Mouse (Mus musculus) MEL (cell line): ENCODE results near the gene Fam184a. TPM values are rescaled to one million over a fixed set of nuclear protein-coding genes. Genes with fewer than 3 reads are reported as not detected.

Source experiments
- DNase-seq: peaks from one replicate; pipeline ENCODE4 v3.0.0; 2011; ENCODE audit warnings: low read depth, low spot score
- H3K27ac ChIP-seq: 2 replicates; pipeline ENCODE4 v1.5.1; 2012; ENCODE audit warnings: low read depth, mild to moderate bottlenecking, control low read depth, low read length, moderate library complexity; ENCODE audit not compliant: control insufficient read depth
- H3K27me3 ChIP-seq, 2 experiments: fragments of 150-350 bp in 1 of 2; sonication (generic) in 1 of 2; 2 replicates each; pipeline ENCODE4 v1.6.1; 2012; ENCODE audit warnings: low read length in 2 of 2, mild to moderate bottlenecking in 2 of 2, improper control_type of control experiment in 1 of 2, moderate library complexity in 1 of 2; ENCODE audit not compliant: insufficient read depth in 2 of 2, control insufficient read depth in 1 of 2
- H3K36me3 ChIP-seq, 2 experiments: 2 replicates each; pipeline ENCODE4 v1.6.1; 2012 to 2014; ENCODE audit warnings: low read length in 2 of 2, improper control_type of control experiment in 1 of 2, inconsistent platforms in 1 of 2, mild to moderate bottlenecking in 1 of 2; ENCODE audit not compliant: insufficient read depth in 2 of 2, control insufficient read depth in 1 of 2
- H3K4me1 ChIP-seq, 2 experiments: fragments of 150-350 bp in 1 of 2; sonication (generic) in 1 of 2; 2 replicates each; pipeline ENCODE4 v1.6.1; 2012; ENCODE audit warnings: low read length in 2 of 2, improper control_type of control experiment in 1 of 2, mild to moderate bottlenecking in 1 of 2; ENCODE audit not compliant: insufficient read depth in 2 of 2, control insufficient read depth in 1 of 2
- H3K4me3 ChIP-seq, 2 experiments: fragments of 150-350 bp in 1 of 2; sonication (generic) in 1 of 2; 2 replicates each; pipeline ENCODE4 v1.5.1; 2012; ENCODE audit warnings: low read depth in 2 of 2, low read length in 2 of 2, mild to moderate bottlenecking in 2 of 2, moderate library complexity in 2 of 2, control low read depth in 1 of 2, improper control_type of control experiment in 1 of 2; ENCODE audit not compliant: control insufficient read depth in 1 of 2, insufficient read depth in 1 of 2
- H3K79me2 ChIP-seq: 2 replicates; pipeline ENCODE4 v1.6.1; 2012; ENCODE audit warnings: mild to moderate bottlenecking, low read length, moderate library complexity; ENCODE audit not compliant: control insufficient read depth, poor library complexity, insufficient read depth
- H3K9ac ChIP-seq: 2 replicates; pipeline ENCODE4 v1.6.1; 2012; ENCODE audit warnings: low read depth, mild to moderate bottlenecking, control low read depth, low read length, moderate library complexity; ENCODE audit not compliant: control insufficient read depth, poor library complexity, severe bottlenecking
- H3K9me3 ChIP-seq: fragments of 150-350 bp; sonication (generic); replicated peaks from 2 replicates; pipeline ENCODE4 v1.6.1; 2012; ENCODE audit warnings: mild to moderate bottlenecking, low read length, improper control_type of control experiment, moderate library complexity; ENCODE audit not compliant: insufficient read depth
- BHLHE40 ChIP-seq: IDR thresholded peaks from 2 replicates; pipeline ENCODE4 v1.6.1; 2012; ENCODE audit warnings: low read depth, mild to moderate bottlenecking, inconsistent platforms, low read length, improper control_type of control experiment, borderline replicate concordance
- CHD1 ChIP-seq: IDR thresholded peaks from 2 replicates; pipeline ENCODE4 v1.6.1; 2012; ENCODE audit warnings: low read depth, mild to moderate bottlenecking, inconsistent platforms, low read length, improper control_type of control experiment
- CTCF ChIP-seq, 3 experiments: IDR thresholded peaks in 2 of 3; conservative IDR thresholded peaks in 1 of 3; 2 replicates each; pipeline ENCODE4 v1.5.1; 2011 to 2012; ENCODE audit warnings: low read length in 3 of 3, low read depth in 2 of 3, mild to moderate bottlenecking in 2 of 3, improper control_type of control experiment in 1 of 3, inconsistent platforms in 1 of 3, mixed read lengths in 1 of 3, moderate library complexity in 1 of 3; ENCODE audit not compliant: control insufficient read depth in 1 of 3, insufficient read depth in 1 of 3, poor library complexity in 1 of 3, severe bottlenecking in 1 of 3
- EP300 ChIP-seq, 2 experiments: IDR thresholded peaks; 2 replicates each; pipeline ENCODE4 v1.6.1; 2011; ENCODE audit warnings: improper control_type of control experiment in 2 of 2, low read length in 2 of 2, low read depth in 1 of 2, mild to moderate bottlenecking in 1 of 2
- ETS1 ChIP-seq: IDR thresholded peaks from 2 replicates; pipeline ENCODE4 v1.6.1; 2012; ENCODE audit warnings: low read depth, mild to moderate bottlenecking, inconsistent platforms, low read length, improper control_type of control experiment, moderate library complexity
- GABPA ChIP-seq: IDR thresholded peaks from 2 replicates; pipeline ENCODE4 v1.6.1; 2012; ENCODE audit warnings: low read depth, mild to moderate bottlenecking, inconsistent platforms, low read length, improper control_type of control experiment, moderate library complexity
- GATA1 ChIP-seq: IDR thresholded peaks from 2 replicates; pipeline ENCODE4 v1.6.1; 2011; ENCODE audit warnings: low read depth, low read length, improper control_type of control experiment
- JUND ChIP-seq: IDR thresholded peaks from 2 replicates; pipeline ENCODE4 v1.6.1; 2011; ENCODE audit warnings: low read depth, mild to moderate bottlenecking, improper control_type of control experiment, low read length
- MAX ChIP-seq: IDR thresholded peaks from 2 replicates; pipeline ENCODE4 v1.6.1; 2011; ENCODE audit warnings: low read length, improper control_type of control experiment
- MAZ ChIP-seq: IDR thresholded peaks from 2 replicates; pipeline ENCODE4 v1.6.1; 2012; ENCODE audit warnings: low read depth, mild to moderate bottlenecking, inconsistent platforms, low read length, improper control_type of control experiment
- MXI1 ChIP-seq: IDR thresholded peaks from 2 replicates; pipeline ENCODE4 v1.6.1; 2011; ENCODE audit warnings: mild to moderate bottlenecking, low read depth, low read length, improper control_type of control experiment
- MYC ChIP-seq: IDR thresholded peaks from 2 replicates; pipeline ENCODE4 v1.6.1; 2011; ENCODE audit warnings: low read depth, mild to moderate bottlenecking, low read length, improper control_type of control experiment, moderate library complexity
- POLR2AphosphoS2 ChIP-seq: IDR thresholded peaks from 2 replicates; pipeline ENCODE4 v1.6.1; 2011; ENCODE audit warnings: low read length, improper control_type of control experiment
- RAD21 ChIP-seq: IDR thresholded peaks from 2 replicates; pipeline ENCODE4 v1.6.1; 2011; ENCODE audit warnings: mild to moderate bottlenecking, low read depth, low read length, improper control_type of control experiment
- SIN3A ChIP-seq: IDR thresholded peaks from 2 replicates; pipeline ENCODE4 v1.6.1; 2012; ENCODE audit warnings: low read length, improper control_type of control experiment, inconsistent platforms
- TAL1 ChIP-seq: IDR thresholded peaks from 2 replicates; pipeline ENCODE4 v1.6.1; 2012; ENCODE audit warnings: mild to moderate bottlenecking, inconsistent platforms, low read length, moderate library complexity, mixed read lengths
- TCF12 ChIP-seq: IDR thresholded peaks from 2 replicates; pipeline ENCODE4 v1.6.1; 2014; ENCODE audit warnings: low read depth, mild to moderate bottlenecking, inconsistent platforms, low read length, improper control_type of control experiment, moderate library complexity
- UBTF ChIP-seq: IDR thresholded peaks from 2 replicates; pipeline ENCODE4 v1.6.1; 2012; ENCODE audit warnings: low read depth, mild to moderate bottlenecking, inconsistent platforms, low read length, improper control_type of control experiment, moderate library complexity, borderline replicate concordance; ENCODE audit not compliant: insufficient read depth
- USF1 ChIP-seq: IDR thresholded peaks from 2 replicates; pipeline ENCODE4 v1.6.1; 2014; ENCODE audit warnings: low read depth, mild to moderate bottlenecking, inconsistent platforms, low read length, improper control_type of control experiment, moderate library complexity
- ZKSCAN1 ChIP-seq: IDR thresholded peaks from 2 replicates; pipeline ENCODE4 v1.6.1; 2012; ENCODE audit warnings: low read depth, mild to moderate bottlenecking, inconsistent platforms, low read length, improper control_type of control experiment, moderate library complexity
- ZMIZ1 ChIP-seq: IDR thresholded peaks from 2 replicates; pipeline ENCODE4 v1.6.1; 2012; ENCODE audit warnings: low read depth, mild to moderate bottlenecking, inconsistent platforms, low read length, improper control_type of control experiment, moderate library complexity
- polyA plus RNA-seq, 2 experiments: library from polyadenylated mRNA; stranded (reverse) in 1 of 2; unstranded in 1 of 2; fragments of >175 nt in 1 of 2; fragments of >200 nt in 1 of 2; gene quantifications; 2 replicates each; pipeline versions ENCODE4 v1.2.1 to v1.2.4; 2012; ENCODE audit warnings: low replicate concordance in 2 of 2, low read depth in 1 of 2; ENCODE audit not compliant: insufficient read length in 2 of 2, insufficient read depth in 1 of 2, missing spikeins in 1 of 2
- total RNA-seq: library from RNA; depleted of rRNA; stranded (reverse); fragments of 300-350 nt; gene quantifications from 2 replicates; pipeline ENCODE4 v1.2.3, GENCODE M21; 2012

Gene Fam184a
- total and polyA plus RNA-seq, 3 experiments: not detected

DNA sequence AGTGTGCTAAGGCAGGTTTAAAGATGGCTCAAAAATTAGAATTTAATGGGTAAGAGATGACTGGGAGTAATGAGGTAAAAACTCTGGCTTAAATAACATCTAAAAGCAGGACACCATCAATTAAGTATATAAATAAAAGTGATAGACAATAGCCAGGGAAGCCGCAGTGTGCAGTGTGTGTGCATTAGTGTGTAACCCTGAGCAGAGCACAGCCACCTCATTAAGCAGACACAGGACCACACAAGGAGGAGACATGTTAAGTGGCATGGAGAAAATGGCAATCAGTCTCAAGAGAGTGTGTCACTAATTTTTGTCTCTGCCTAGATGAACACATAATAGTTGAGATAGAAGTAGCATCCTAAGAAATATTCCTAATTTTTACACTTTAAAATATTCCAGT is 62.4 kb downstream of the Fam184a start:
- H3K36me3 ChIP-seq: peaks cover 0 to 13% of the 10 kb centered on the region in 2 experiments; a peak in 2 of 4 replicates
- no peaks in the 10 kb centered on the region for H3K9me3 ChIP-seq
- TF ChIP-seq RAD21 (no peak), GABPA (no peak)
- DNase-seq: no peak
- H3K79me2 ChIP-seq: no peaks in the 10 kb centered on the region
- H3K4me3 ChIP-seq: no peak overlapping the region
- H3K27ac ChIP-seq: no peak overlapping the region
- no peaks in the 10 kb centered on the region; a peak in 1 of 4 replicates for H3K27me3 ChIP-seq
- peaks cover 4 to 14% of the 10 kb centered on the region in 2 experiments for H3K4me1 ChIP-seq
- H3K9ac ChIP-seq: no peak overlapping the region

DNA sequence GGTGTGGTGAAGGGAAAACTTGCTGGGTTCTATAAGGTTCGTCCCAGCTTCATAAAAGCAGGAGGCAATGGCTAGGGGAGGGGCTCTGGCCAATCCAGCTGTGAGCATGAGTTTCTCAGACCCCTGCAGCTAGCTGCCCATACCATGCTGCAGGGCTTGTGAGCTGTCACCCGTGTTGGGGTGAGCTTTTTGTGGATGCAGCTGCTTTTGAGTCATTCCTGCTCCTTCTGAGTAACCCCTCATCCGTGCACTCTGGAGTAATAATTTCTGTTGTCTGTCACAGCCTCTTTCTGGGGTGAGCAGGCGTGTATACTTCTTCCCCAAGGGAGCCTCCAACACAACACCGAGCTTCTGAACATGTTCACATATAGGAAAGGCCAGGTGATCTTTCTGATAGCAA is 63.0 kb downstream of the Fam184a start:
- no peak overlapping the region for H3K9ac ChIP-seq
- H3K4me1 ChIP-seq: peaks cover 4 to 14% of the 10 kb centered on the region in 2 experiments
- no peak for DNase-seq
- TF ChIP-seq USF1: no peak
- no peak for TF ChIP-seq ZMIZ1
- no peak for TF ChIP-seq ZKSCAN1
- TF ChIP-seq EP300 (IDR thresholded peaks at IDR 0.05; ENCODE audit: low read depth in 1 of 2, low read length in 2 of 2): no peak
- no peak for TF ChIP-seq TAL1
- TF ChIP-seq POLR2AphosphoS2: no peak
- TF ChIP-seq, all 39 proteins: peak for 0
- H3K27ac ChIP-seq: no peak overlapping the region
- no peaks in the 10 kb centered on the region for H3K9me3 ChIP-seq
- H3K4me3 ChIP-seq: no peak overlapping the region
- H3K27me3 ChIP-seq: no peaks in the 10 kb centered on the region; a peak in 1 of 4 replicates
- no peaks in the 10 kb centered on the region for H3K79me2 ChIP-seq
- H3K36me3 ChIP-seq: peaks cover 0 to 13% of the 10 kb centered on the region in 2 experiments; a peak in 2 of 4 replicates

DNA sequence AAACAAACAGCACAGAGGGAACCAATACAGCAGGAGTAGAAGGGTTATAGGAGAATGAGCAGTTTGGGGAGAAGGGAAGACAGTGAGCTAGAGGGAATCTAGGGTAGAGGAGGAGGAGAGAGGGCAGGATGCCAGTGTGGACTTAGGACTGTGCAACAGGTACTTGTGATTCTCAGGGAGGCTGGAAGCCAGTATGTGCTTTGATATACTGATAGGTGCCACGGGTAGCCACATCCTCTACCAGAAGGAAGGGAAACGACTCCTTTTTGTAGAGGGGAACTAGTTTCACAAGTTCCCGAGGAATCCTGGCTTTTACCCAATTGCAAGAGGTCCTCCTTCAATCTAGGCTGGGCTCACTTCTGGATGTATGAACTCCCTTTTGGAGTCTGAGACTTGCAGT is 65.1 kb downstream of the Fam184a start:
- H3K4me1 ChIP-seq: peaks cover 2 to 8% of the 10 kb centered on the region in 2 experiments; a peak in 3 of 4 replicates
- H3K27me3 ChIP-seq: no peaks in the 10 kb centered on the region; a peak in 2 of 4 replicates
- H3K27ac ChIP-seq: no peak overlapping the region
- peaks cover 0 to 3% of the 10 kb centered on the region in 2 experiments; a peak in 2 of 4 replicates for H3K36me3 ChIP-seq
- H3K4me3 ChIP-seq: no peak overlapping the region
- TF ChIP-seq EP300 (IDR thresholded peaks at IDR 0.05; ENCODE audit: low read depth in 1 of 2, low read length in 2 of 2) (no peak), SIN3A (no peak), MAZ (no peak), MYC (no peak), ZMIZ1 (no peak), UBTF (no peak), USF1 (no peak), ZKSCAN1 (no peak), MAX (no peak), JUND (no peak), ETS1 (no peak), GATA1 (no peak), CTCF (IDR thresholded peaks at IDR 0.05 in 2 of 3, conservative IDR thresholded peaks at IDR 0.05 in 1 of 3; ENCODE audit: control insufficient read depth in 1 of 3, insufficient read depth in 1 of 3, low read depth in 2 of 3, low read length in 3 of 3, poor library complexity in 1 of 3, severe bottlenecking in 1 of 3) (no peak), BHLHE40 (no peak), MXI1 (no peak), CHD1 (no peak), TCF12 (no peak)
- no peak for DNase-seq
- H3K9me3 ChIP-seq: no peaks in the 10 kb centered on the region
- no peaks in the 10 kb centered on the region for H3K79me2 ChIP-seq
- H3K9ac ChIP-seq: no peak overlapping the region
